Mouse (Mus musculus): Measurements from ENCODE around the gene Ccdc113.
"Not testable (repeated sequence)": the region's sequence is repeated elsewhere in the genome, so short reads cannot be mapped to it uniquely, and the experiment has no call there.

The Ccdc113 gene

DNA sequence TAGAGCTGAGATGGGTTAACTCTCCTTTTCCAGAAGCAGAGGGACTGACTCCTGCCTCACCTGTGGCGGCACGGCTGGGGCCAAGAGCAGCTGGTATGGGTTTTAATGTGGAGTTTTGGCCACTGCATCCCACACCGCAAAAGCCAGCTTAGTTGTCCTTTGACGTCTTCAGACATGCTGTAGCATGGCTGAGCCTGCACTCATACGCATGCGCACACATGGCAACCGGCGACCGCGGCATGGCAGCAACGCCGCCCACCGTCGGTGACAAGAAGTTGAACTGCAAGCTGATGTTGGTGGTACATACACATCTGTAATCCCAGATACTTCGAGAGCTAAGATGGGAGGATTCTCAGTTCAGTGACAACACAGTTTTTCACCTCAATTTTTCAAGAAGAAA is 67.4 kb downstream of the Ccdc113 start:
- no peak for DNase-seq (ENCODE audit: low read depth, low spot score)

DNA sequence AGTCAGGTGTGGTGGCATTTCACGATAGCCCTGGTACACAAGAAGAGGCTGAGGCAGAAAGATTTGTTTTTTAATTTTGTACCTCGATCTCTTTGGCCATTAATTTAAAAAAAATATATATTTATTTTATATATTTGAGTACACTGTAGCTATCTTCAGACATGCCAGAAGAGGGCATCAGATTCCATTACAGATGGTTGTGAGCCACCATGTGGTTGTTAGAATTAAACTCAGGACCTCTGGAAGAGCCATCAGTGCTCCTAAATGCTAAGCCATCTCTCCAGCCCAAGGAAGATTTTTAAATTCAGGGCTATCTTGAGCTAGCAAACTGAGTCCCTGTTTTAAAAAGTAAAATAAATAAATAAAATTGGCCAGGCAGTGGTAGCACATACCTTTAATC is 68.3 kb downstream of the Ccdc113 start:
- no peak for DNase-seq (ENCODE audit: low read depth, low spot score)

DNA sequence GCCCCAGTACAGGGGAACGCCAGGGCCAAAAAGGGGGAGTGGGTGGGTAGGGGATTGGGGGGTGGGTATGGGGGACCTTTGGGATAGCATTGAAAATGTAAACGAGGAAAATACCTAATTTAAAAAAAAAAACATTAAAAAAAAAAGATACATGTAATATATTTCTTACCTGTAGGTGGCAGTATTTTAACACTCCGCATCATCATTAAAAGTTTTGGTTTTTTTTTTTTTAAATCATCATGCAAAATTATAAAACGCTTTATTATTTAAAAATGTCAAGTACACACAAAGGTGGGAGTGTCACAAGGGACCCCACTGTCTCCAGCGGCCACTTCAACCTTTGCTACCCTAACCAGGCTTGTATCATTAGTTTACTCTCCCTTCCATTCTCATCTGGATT is 72.6 kb downstream of the Ccdc113 start:
- DNase-seq (ENCODE audit: low read depth, low spot score) = not testable (repeated sequence)

DNA sequence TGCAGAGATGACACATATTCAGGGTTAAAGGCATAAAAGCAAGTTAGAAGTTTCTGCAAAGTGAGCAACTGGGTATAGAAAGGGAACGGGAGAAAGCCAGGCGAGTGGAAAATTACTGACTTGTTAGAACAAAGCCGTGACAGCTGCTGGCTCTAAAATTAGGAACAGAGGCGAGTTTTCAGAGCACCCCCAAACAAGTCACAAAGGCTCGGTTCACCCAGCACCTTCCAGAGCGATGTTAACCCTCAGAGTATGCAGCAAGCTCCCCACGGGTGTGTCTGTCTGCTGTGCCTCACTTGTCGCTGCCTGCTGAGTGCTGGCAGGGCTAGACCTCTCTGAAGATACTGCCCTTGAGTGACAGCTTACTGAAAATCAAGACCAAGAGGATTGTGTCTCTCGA is 73.3 kb downstream of the Ccdc113 start:
- DNase-seq (ENCODE audit: low read depth, low spot score) = no peak

Data from retina, postnatal 7 days (tissue).